Mouse (Mus musculus): ENCODE data around the gene Rab31. TPM values are rescaled to one million over a fixed set of nuclear protein-coding genes. Genes with fewer than 3 reads are reported as not detected.

The Rab31 gene
- polyA plus RNA-seq, 1 experiment from 2014 or later, result 28.3 TPM

GRCm38 (mm10) chr17:65657958-65658357 is 114.6 kb downstream of the Rab31 start:
- no peak overlapping the region for H3K4me3 ChIP-seq (ENCODE audit: low read length)
- no peaks in the 10 kb centered on the region for H3K4me1 ChIP-seq (ENCODE audit: control insufficient read depth, insufficient read depth, low read length)
- H3K4me2 ChIP-seq (ENCODE audit: low read depth, low read length), result no peak overlapping the region
- H3K36me3 ChIP-seq (ENCODE audit: control insufficient read depth, insufficient read depth), result no peaks in the 10 kb centered on the region
- 91% methylated on average over 9 of the region's 9 CpGs for WGBS
- no peak overlapping the region for H3K9ac ChIP-seq (ENCODE audit: low read length)
- no peaks in the 10 kb centered on the region for H3K9me3 ChIP-seq (replicated peaks; ENCODE audit: control insufficient read depth, low read length)
- ATAC-seq (replicated peaks; ENCODE audit: extremely low read depth, insufficient read depth, low FRiP score), result no peak
- no peak overlapping the region for H3K27ac ChIP-seq (ENCODE audit: low read length)
- no peaks in the 10 kb centered on the region for H3K27me3 ChIP-seq (ENCODE audit: control insufficient read depth, insufficient read depth, low read length)

GRCm38 (mm10) chr17:65656731-65657130 is 115.8 kb downstream of the Rab31 start:
- no peaks in the 10 kb centered on the region; the same call in 1 of the 2 replicates for H3K36me3 ChIP-seq (ENCODE audit: control insufficient read depth, insufficient read depth)
- ATAC-seq (replicated peaks; ENCODE audit: extremely low read depth, insufficient read depth, low FRiP score), result no peak

GRCm38 (mm10) chr17:65656076-65656475 is 116.5 kb downstream of the Rab31 start:
- 83% methylated on average over 8 of the region's 8 CpGs for WGBS
- Histone ChIP-seq H3K9ac (ENCODE audit: low read length) (no peak overlapping the region), H3K36me3 (ENCODE audit: control insufficient read depth, insufficient read depth) (no peaks in the 10 kb centered on the region; the same call in 1 of the 2 replicates), H3K4me3 (ENCODE audit: low read length) (no peak overlapping the region), H3K27ac (ENCODE audit: low read length) (no peak overlapping the region), H3K4me2 (ENCODE audit: low read depth, low read length) (no peak overlapping the region), H3K27me3 (ENCODE audit: control insufficient read depth, insufficient read depth, low read length) (no peaks in the 10 kb centered on the region), H3K4me1 (ENCODE audit: control insufficient read depth, insufficient read depth, low read length) (no peaks in the 10 kb centered on the region), H3K9me3 (replicated peaks; ENCODE audit: control insufficient read depth, low read length) (no peaks in the 10 kb centered on the region)
- ATAC-seq (replicated peaks; ENCODE audit: extremely low read depth, insufficient read depth, low FRiP score), result no peak

More at GRCm38 (mm10) chr17:65656731-65657130, 115.8 kb downstream of the Rab31 start:
- Histone ChIP-seq H3K27ac (ENCODE audit: low read length) (no peak overlapping the region), H3K9me3 (replicated peaks; ENCODE audit: control insufficient read depth, low read length) (no peaks in the 10 kb centered on the region), H3K4me3 (ENCODE audit: low read length) (no peak overlapping the region), H3K4me1 (ENCODE audit: control insufficient read depth, insufficient read depth, low read length) (no peaks in the 10 kb centered on the region), H3K27me3 (ENCODE audit: control insufficient read depth, insufficient read depth, low read length) (no peaks in the 10 kb centered on the region), H3K9ac (ENCODE audit: low read length) (no peak overlapping the region), H3K4me2 (ENCODE audit: low read depth, low read length) (no peak overlapping the region)
- 83% methylated on average over 6 of the region's 6 CpGs for WGBS

DNA sequence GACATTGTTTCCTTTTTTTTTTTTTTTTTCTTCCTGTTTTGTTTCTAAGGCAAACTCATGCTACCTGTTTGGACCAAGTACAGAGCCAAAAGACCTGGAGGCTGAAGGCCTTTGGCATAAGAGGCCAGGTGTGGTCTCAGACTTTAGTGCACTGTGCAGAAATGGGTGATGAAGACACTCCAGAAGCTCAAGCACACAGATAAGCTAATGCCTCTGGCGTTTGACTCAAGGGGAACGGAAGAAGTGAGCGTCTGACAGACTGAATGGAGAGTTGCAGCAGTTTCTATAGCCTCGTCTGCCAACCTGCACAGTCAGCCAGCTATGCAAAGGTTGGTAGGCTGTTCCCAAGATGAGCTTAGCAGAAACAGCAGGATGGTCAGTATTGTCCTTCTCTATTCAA is 116.9 kb downstream of the Rab31 start:
- WGBS, result 47% methylated on average over 4 of the region's 4 CpGs
- H3K4me2 ChIP-seq (ENCODE audit: low read depth, low read length), result no peak overlapping the region
- no peaks in the 10 kb centered on the region for H3K4me1 ChIP-seq (ENCODE audit: control insufficient read depth, insufficient read depth, low read length)
- no peaks in the 10 kb centered on the region for H3K9me3 ChIP-seq (replicated peaks; ENCODE audit: control insufficient read depth, low read length)
- no peak for ATAC-seq (replicated peaks; ENCODE audit: extremely low read depth, insufficient read depth, low FRiP score)
- H3K9ac ChIP-seq (ENCODE audit: low read length), result no peak overlapping the region
- H3K36me3 ChIP-seq (ENCODE audit: control insufficient read depth, insufficient read depth), result no peaks in the 10 kb centered on the region; the same call in 1 of the 2 replicates
- H3K4me3 ChIP-seq (ENCODE audit: low read length), result no peak overlapping the region
- H3K27ac ChIP-seq (ENCODE audit: low read length), result no peak overlapping the region
- no peaks in the 10 kb centered on the region for H3K27me3 ChIP-seq (ENCODE audit: control insufficient read depth, insufficient read depth, low read length)

DNA sequence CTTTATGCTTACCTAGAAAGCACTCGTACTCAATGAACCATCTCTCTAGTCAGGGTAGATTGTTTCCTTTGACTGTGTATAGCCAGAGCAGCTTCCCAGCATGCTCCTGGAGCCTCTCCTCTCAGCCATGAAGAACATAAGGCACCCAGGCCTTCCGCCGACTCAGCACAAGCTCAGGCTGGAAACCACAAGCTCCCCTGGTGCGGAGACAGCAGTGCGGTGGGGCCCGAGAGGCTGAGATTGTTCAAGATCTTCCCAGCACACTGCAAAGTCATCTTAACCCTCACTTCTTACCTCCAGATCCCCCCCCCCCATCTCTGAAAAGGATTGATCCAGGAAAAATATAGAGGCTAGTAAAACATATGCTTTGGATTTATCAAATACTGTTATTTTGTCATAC is 122.0 kb downstream of the Rab31 start:
- WGBS, result 87% methylated on average over 6 of the region's 6 CpGs
- ATAC-seq (replicated peaks; ENCODE audit: extremely low read depth, insufficient read depth, low FRiP score), result no peak
- Histone ChIP-seq H3K4me3 (ENCODE audit: low read length) (no peak overlapping the region), H3K4me1 (ENCODE audit: control insufficient read depth, insufficient read depth, low read length) (peaks cover 5% of the 10 kb centered on the region), H3K36me3 (ENCODE audit: control insufficient read depth, insufficient read depth) (no peaks in the 10 kb centered on the region; the same call in 1 of the 2 replicates), H3K9ac (ENCODE audit: low read length) (no peak overlapping the region), H3K27ac (ENCODE audit: low read length) (no peak overlapping the region), H3K27me3 (ENCODE audit: control insufficient read depth, insufficient read depth, low read length) (no peaks in the 10 kb centered on the region), H3K4me2 (ENCODE audit: low read depth, low read length) (no peak overlapping the region), H3K9me3 (replicated peaks; ENCODE audit: control insufficient read depth, low read length) (no peaks in the 10 kb centered on the region)

GRCm38 (mm10) chr17:65649175-65649493 is 123.4 kb downstream of the Rab31 start:
- WGBS, result 89% methylated on average over 2 of the region's 2 CpGs
- Histone ChIP-seq H3K4me3 (ENCODE audit: low read length) (no peak overlapping the region), H3K9ac (ENCODE audit: low read length) (no peak overlapping the region), H3K4me2 (ENCODE audit: low read depth, low read length) (no peak overlapping the region), H3K36me3 (ENCODE audit: control insufficient read depth, insufficient read depth) (no peaks in the 10 kb centered on the region; the same call in 1 of the 2 replicates), H3K27ac (ENCODE audit: low read length) (no peak overlapping the region), H3K9me3 (replicated peaks; ENCODE audit: control insufficient read depth, low read length) (no peaks in the 10 kb centered on the region), H3K4me1 (ENCODE audit: control insufficient read depth, insufficient read depth, low read length) (peaks cover 5% of the 10 kb centered on the region), H3K27me3 (ENCODE audit: control insufficient read depth, insufficient read depth, low read length) (no peaks in the 10 kb centered on the region)
- ATAC-seq (replicated peaks; ENCODE audit: extremely low read depth, insufficient read depth, low FRiP score), result no peak

GRCm38 (mm10) chr17:65648371-65649174 is 124.0 kb downstream of the Rab31 start:
- Histone ChIP-seq H3K27ac (ENCODE audit: low read length) (no peak overlapping the region), H3K4me1 (ENCODE audit: control insufficient read depth, insufficient read depth, low read length) (peaks cover 5% of the 10 kb centered on the region), H3K4me3 (ENCODE audit: low read length) (no peak overlapping the region), H3K9ac (ENCODE audit: low read length) (no peak overlapping the region), H3K4me2 (ENCODE audit: low read depth, low read length) (no peak overlapping the region), H3K9me3 (replicated peaks; ENCODE audit: control insufficient read depth, low read length) (no peaks in the 10 kb centered on the region), H3K36me3 (ENCODE audit: control insufficient read depth, insufficient read depth) (no peaks in the 10 kb centered on the region; the same call in 1 of the 2 replicates), H3K27me3 (ENCODE audit: control insufficient read depth, insufficient read depth, low read length) (no peaks in the 10 kb centered on the region)
- WGBS, result 75% methylated on average over 9 of the region's 9 CpGs
- ATAC-seq (replicated peaks; ENCODE audit: extremely low read depth, insufficient read depth, low FRiP score), result no peak

DNA sequence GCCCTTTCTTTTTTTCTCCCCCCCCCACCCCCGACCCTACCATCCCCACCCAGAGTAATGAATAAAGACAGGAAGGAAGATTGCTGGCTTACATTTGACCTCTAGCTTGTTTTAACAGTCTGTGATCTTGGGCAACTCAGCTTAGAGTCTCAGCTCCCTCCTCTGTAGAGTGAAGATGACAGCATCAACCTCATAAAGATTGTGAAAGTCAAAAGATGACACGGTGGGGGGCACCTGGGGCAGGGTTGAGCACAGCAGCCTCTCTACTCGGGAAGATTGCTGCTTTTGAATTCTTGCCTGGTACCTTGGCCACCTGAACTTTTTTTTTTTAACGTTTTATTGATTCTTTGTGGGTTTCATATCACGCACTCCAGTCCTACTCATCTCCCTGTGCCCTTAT is 124.6 kb downstream of the Rab31 start:
- Histone ChIP-seq H3K4me3 (ENCODE audit: low read length) (no peak overlapping the region), H3K36me3 (ENCODE audit: control insufficient read depth, insufficient read depth) (no peaks in the 10 kb centered on the region; the same call in 1 of the 2 replicates), H3K9ac (ENCODE audit: low read length) (no peak overlapping the region), H3K27me3 (ENCODE audit: control insufficient read depth, insufficient read depth, low read length) (no peaks in the 10 kb centered on the region), H3K9me3 (replicated peaks; ENCODE audit: control insufficient read depth, low read length) (no peaks in the 10 kb centered on the region), H3K4me2 (ENCODE audit: low read depth, low read length) (no peak overlapping the region), H3K4me1 (ENCODE audit: control insufficient read depth, insufficient read depth, low read length) (peaks cover 11% of the 10 kb centered on the region), H3K27ac (ENCODE audit: low read length) (no peak overlapping the region)
- 63% methylated on average over 5 of the region's 5 CpGs for whole genome bisulfite sequencing
- ATAC-seq (replicated peaks; ENCODE audit: extremely low read depth, insufficient read depth, low FRiP score), result no peak

DNA sequence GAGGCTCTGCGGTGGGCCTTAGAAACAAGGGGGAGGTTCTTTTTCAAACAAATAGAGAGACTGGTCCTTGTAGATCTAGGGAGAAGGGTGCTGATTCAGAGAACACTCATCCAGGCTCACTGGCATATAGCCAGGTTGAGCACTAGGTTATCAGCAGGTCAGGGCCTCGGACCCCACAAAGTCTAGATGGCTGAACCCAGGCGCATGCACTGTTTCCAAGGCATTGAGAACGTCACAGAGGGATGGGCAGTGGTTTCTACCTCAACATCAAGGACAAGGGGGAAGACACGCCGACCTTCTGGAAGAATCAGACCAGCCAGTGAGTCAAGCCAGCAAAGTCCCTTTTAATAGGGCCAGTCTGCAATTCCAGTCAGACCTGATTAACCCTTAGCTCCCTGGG is 125.3 kb downstream of the Rab31 start:
- Histone ChIP-seq H3K4me1 (ENCODE audit: control insufficient read depth, insufficient read depth, low read length) (peaks cover 11% of the 10 kb centered on the region), H3K36me3 (ENCODE audit: control insufficient read depth, insufficient read depth) (no peaks in the 10 kb centered on the region; the same call in 1 of the 2 replicates), H3K27ac (ENCODE audit: low read length) (no peak overlapping the region), H3K4me3 (ENCODE audit: low read length) (no peak overlapping the region), H3K27me3 (ENCODE audit: control insufficient read depth, insufficient read depth, low read length) (no peaks in the 10 kb centered on the region), H3K9me3 (replicated peaks; ENCODE audit: control insufficient read depth, low read length) (no peaks in the 10 kb centered on the region), H3K9ac (ENCODE audit: low read length) (no peak overlapping the region), H3K4me2 (ENCODE audit: low read depth, low read length) (no peak overlapping the region)
- 68% methylated on average over 6 of the region's 6 CpGs for WGBS
- ATAC-seq (replicated peaks; ENCODE audit: extremely low read depth, insufficient read depth, low FRiP score), result no peak

Data from heart, embryonic 16.5 days (tissue).